Mouse (Mus musculus): ENCODE measurements around the gene Iqcn. TPM values are rescaled to one million over a fixed set of nuclear protein-coding genes. Genes with fewer than 3 reads are reported as not detected.
A peak's percentile ranks its signal among the peaks of the same experiment; 100 is the strongest.

Gene Iqcn
- 0.05 and 0.11 TPM in 2 replicates for polyA plus RNA-seq (2015; fragmentation: Nextera tagmentation; extraction: Ambion mirVana)

GRCm38 (mm10) chr8:70703287-70703686 lies at the start of gene Iqcn:
TSS of gene Iqcn (plus strand) at chr8:70703457.
- peak within 1 kb of the TSS; percentile 75 for H3K4me2 ChIP-seq
- no peak for ATAC-seq
- peaks cover 27% of the 10 kb centered on the region for H3K4me1 ChIP-seq
- H3K4me3 ChIP-seq: peak within 1 kb of the TSS; percentile 94; the same call in 1 of the 2 replicates
- 96% methylated on average over 3 of the region's 3 CpGs for WGBS
- H3K9me3 ChIP-seq (replicated peaks): no peaks in the 10 kb centered on the region
- H3K36me3 ChIP-seq (ENCODE audit: poor library complexity, severe bottlenecking): peaks cover 22% of the 10 kb centered on the region
- H3K27me3 ChIP-seq: no peaks in the 10 kb centered on the region
- no peak within 1 kb of the TSS for H3K27ac ChIP-seq
- 0 out of 2 replicates have a peak within 1 kb of the TSS, but pooled peaks have one; percentile 18 for H3K9ac ChIP-seq

GRCm38 (mm10) chr8:70654121-70654520 lies 49.1 kb upstream of the Iqcn start:
- no peak overlapping the region for H3K9ac ChIP-seq
- no peaks in the 10 kb centered on the region for H3K27me3 ChIP-seq
- no peak overlapping the region for H3K27ac ChIP-seq
- H3K36me3 ChIP-seq (ENCODE audit: poor library complexity, severe bottlenecking): peaks cover 50% of the 10 kb centered on the region
- H3K9me3 ChIP-seq (replicated peaks): no peaks in the 10 kb centered on the region
- 84% methylated on average over 1 of the region's 1 CpGs for WGBS
- H3K4me1 ChIP-seq: peaks cover 56% of the 10 kb centered on the region
- ATAC-seq: no peak
- no peak overlapping the region for H3K4me3 ChIP-seq
- H3K4me2 ChIP-seq: no peak overlapping the region

- peak overlapping the region; percentile 60; the same call in 1 of the 2 replicates for H3K9ac ChIP-seq
- ATAC-seq: no peak
- peaks cover 38% of the 10 kb centered on the region for H3K36me3 ChIP-seq (ENCODE audit: poor library complexity, severe bottlenecking)
- no peaks in the 10 kb centered on the region for H3K9me3 ChIP-seq (replicated peaks)
- 3% methylated on average over 2 of the region's 2 CpGs for WGBS
- no peak overlapping the region for H3K4me3 ChIP-seq
- no peak overlapping the region for H3K4me2 ChIP-seq
- peaks cover 52% of the 10 kb centered on the region for H3K4me1 ChIP-seq
- H3K27ac ChIP-seq: peak overlapping the region; percentile 96
- no peaks in the 10 kb centered on the region for H3K27me3 ChIP-seq
Observed at GRCm38 (mm10) chr8:70655469-70655868, 47.8 kb upstream of the Iqcn start.

GRCm38 (mm10) chr8:70656193-70656790 lies 47.0 kb upstream of the Iqcn start:
- WGBS: 9% methylated on average over 13 of the region's 13 CpGs
- Histone ChIP-seq H3K27me3 (no peaks in the 10 kb centered on the region), H3K9ac (peak overlapping the region; percentile 60), H3K4me1 (peaks cover 53% of the 10 kb centered on the region), H3K36me3 (ENCODE audit: poor library complexity, severe bottlenecking) (peaks cover 30% of the 10 kb centered on the region), H3K9me3 (replicated peaks) (no peaks in the 10 kb centered on the region), H3K27ac (peak overlapping the region; percentile 96), H3K4me2 (peak overlapping the region; percentile 87), H3K4me3 (peak overlapping the region; percentile 12; the same call in 1 of the 2 replicates)
- ATAC-seq: peak; percentile 10; the same call in 1 of the 2 replicates

GRCm38 (mm10) chr8:70657214-70657613 lies 46.0 kb upstream of the Iqcn start:
- Histone ChIP-seq H3K36me3 (ENCODE audit: poor library complexity, severe bottlenecking) (peaks cover 22% of the 10 kb centered on the region), H3K4me1 (peaks cover 53% of the 10 kb centered on the region), H3K27ac (peak overlapping the region; percentile 96), H3K4me2 (peak overlapping the region; percentile 87), H3K9ac (peak overlapping the region; percentile 60), H3K27me3 (no peaks in the 10 kb centered on the region), H3K9me3 (replicated peaks) (no peaks in the 10 kb centered on the region), H3K4me3 (no peak overlapping the region)
- no peak for ATAC-seq
- 90% methylated on average over 3 of the region's 3 CpGs for WGBS

GRCm38 (mm10) chr8:70657739-70658138 lies 45.5 kb upstream of the Iqcn start:
- Histone ChIP-seq H3K36me3 (ENCODE audit: poor library complexity, severe bottlenecking) (peaks cover 17% of the 10 kb centered on the region), H3K27me3 (no peaks in the 10 kb centered on the region), H3K27ac (peak overlapping the region; percentile 96), H3K9ac (0 out of 2 replicates have a peak overlapping the region, but pooled peaks have one; percentile 4), H3K4me2 (peak overlapping the region; percentile 87), H3K9me3 (replicated peaks) (no peaks in the 10 kb centered on the region), H3K4me1 (peaks cover 53% of the 10 kb centered on the region), H3K4me3 (peak overlapping the region; percentile 76)
- 82% methylated on average over 2 of the region's 2 CpGs for WGBS
- ATAC-seq: no peak

GRCm38 (mm10) chr8:70658897-70659603 lies 44.2 kb upstream of the Iqcn start:
- peak; percentile 0; the same call in 1 of the 2 replicates for ATAC-seq
- H3K9ac ChIP-seq: peak overlapping the region; percentile 88
- peaks cover 53% of the 10 kb centered on the region for H3K4me1 ChIP-seq
- peaks cover 13% of the 10 kb centered on the region for H3K36me3 ChIP-seq (ENCODE audit: poor library complexity, severe bottlenecking)
- H3K9me3 ChIP-seq (replicated peaks): no peaks in the 10 kb centered on the region
- WGBS: under 1% methylated on average over 30 of the region's 31 CpGs
- H3K27ac ChIP-seq: peak overlapping the region; percentile 45
- no peaks in the 10 kb centered on the region for H3K27me3 ChIP-seq
- peak overlapping the region; percentile 76 for H3K4me3 ChIP-seq
- peak overlapping the region; percentile 87 for H3K4me2 ChIP-seq

- peak overlapping the region; percentile 76 for H3K4me3 ChIP-seq
- peak overlapping the region; percentile 45 for H3K27ac ChIP-seq
- WGBS: 1% methylated on average over 37 of the region's 44 CpGs
- peak overlapping the region; percentile 88 for H3K9ac ChIP-seq
- H3K9me3 ChIP-seq (replicated peaks): no peaks in the 10 kb centered on the region
- H3K4me2 ChIP-seq: peak overlapping the region; percentile 87
- peaks cover 10% of the 10 kb centered on the region for H3K36me3 ChIP-seq (ENCODE audit: poor library complexity, severe bottlenecking)
- ATAC-seq: peak; percentile 91
- H3K27me3 ChIP-seq: no peaks in the 10 kb centered on the region
- H3K4me1 ChIP-seq: peaks cover 53% of the 10 kb centered on the region
Observed at GRCm38 (mm10) chr8:70659604-70660272, 43.5 kb upstream of the Iqcn start.

GRCm38 (mm10) chr8:70660273-70660725 lies 43.0 kb upstream of the Iqcn start, which contains the start of gene Pgpep1:
TSS of gene Pgpep1 (minus strand) at chr8:70660388.
- Histone ChIP-seq H3K9me3 (replicated peaks) (no peaks in the 10 kb centered on the region), H3K4me2 (peak within 1 kb of the TSS; percentile 87), H3K27ac (peak within 1 kb of the TSS; percentile 45), H3K4me1 (peaks cover 49% of the 10 kb centered on the region), H3K36me3 (ENCODE audit: poor library complexity, severe bottlenecking) (peaks cover 4% of the 10 kb centered on the region), H3K9ac (peak within 1 kb of the TSS; percentile 88), H3K27me3 (no peaks in the 10 kb centered on the region), H3K4me3 (peak within 1 kb of the TSS; percentile 76)
- WGBS: 3% methylated on average over 14 of the region's 14 CpGs
- ATAC-seq: peak; percentile 58

GRCm38 (mm10) chr8:70663691-70664090 lies 39.6 kb upstream of the Iqcn start:
- Histone ChIP-seq H3K9me3 (replicated peaks) (no peaks in the 10 kb centered on the region), H3K27me3 (no peaks in the 10 kb centered on the region), H3K4me1 (peaks cover 15% of the 10 kb centered on the region), H3K27ac (no peak overlapping the region), H3K4me3 (no peak overlapping the region), H3K36me3 (ENCODE audit: poor library complexity, severe bottlenecking) (no peaks in the 10 kb centered on the region), H3K9ac (no peak overlapping the region), H3K4me2 (no peak overlapping the region)
- 42% methylated on average over 4 of the region's 4 CpGs for WGBS
- ATAC-seq: no peak

- Histone ChIP-seq H3K36me3 (ENCODE audit: poor library complexity, severe bottlenecking) (no peaks in the 10 kb centered on the region), H3K9me3 (replicated peaks) (no peaks in the 10 kb centered on the region), H3K4me2 (no peak overlapping the region), H3K27me3 (no peaks in the 10 kb centered on the region), H3K4me1 (peaks cover 10% of the 10 kb centered on the region), H3K4me3 (no peak overlapping the region), H3K27ac (no peak overlapping the region), H3K9ac (no peak overlapping the region)
- WGBS: 77% methylated on average over 3 of the region's 3 CpGs
- ATAC-seq: no peak
Observed at GRCm38 (mm10) chr8:70664631-70665030, 38.6 kb upstream of the Iqcn start.

GRCm38 (mm10) chr8:70665599-70665998 lies 37.7 kb upstream of the Iqcn start:
- Histone ChIP-seq H3K4me2 (no peak overlapping the region), H3K4me3 (no peak overlapping the region), H3K27ac (no peak overlapping the region), H3K9me3 (replicated peaks) (no peaks in the 10 kb centered on the region), H3K9ac (no peak overlapping the region), H3K36me3 (ENCODE audit: poor library complexity, severe bottlenecking) (no peaks in the 10 kb centered on the region), H3K27me3 (no peaks in the 10 kb centered on the region), H3K4me1 (peaks cover under 1% of the 10 kb centered on the region; the same call in 1 of the 2 replicates)
- 88% methylated on average over 2 of the region's 2 CpGs for WGBS
- no peak for ATAC-seq

Measured in forebrain, embryonic 13.5 days (tissue).